Mouse (Mus musculus) heart, postnatal 0 days (tissue): ENCODE results near the gene Kcnj10. TPM values are rescaled to one million over a fixed set of nuclear protein-coding genes. Genes with fewer than 3 reads are reported as not detected.

Experiments used
- ATAC-seq: fragments of 200-750 bp; cut with Nextera tagmentation; 2 replicates; pipeline ENCODE4 v1.8.0; 2017; ENCODE audit warnings: low read depth, moderate number of reproducible peaks, moderate library complexity; ENCODE audit not compliant: insufficient read depth
- DNase-seq: peaks from one replicate; pipeline ENCODE4 v3.0.0-alpha.2; 2016; ENCODE audit warnings: low spot score
- H3K27ac ChIP-seq: fragments of 300-500 bp; sonication (generic); 2 replicates; pipeline ENCODE4 v1.5.1; 2014; ENCODE audit warnings: low read depth, mild to moderate bottlenecking
- H3K27me3 ChIP-seq: fragments of 300-500 bp; sonication (generic); 2 replicates; pipeline ENCODE4 v1.6.1; 2014; ENCODE audit warnings: low read length, mixed read lengths; ENCODE audit not compliant: control insufficient read depth, insufficient read depth
- H3K36me3 ChIP-seq: fragments of 300-500 bp; sonication (generic); replicated peaks from 2 replicates; pipeline ENCODE4 v1.6.1; 2014; ENCODE audit warnings: low read length, mixed read lengths; ENCODE audit not compliant: control insufficient read depth, insufficient read depth
- H3K4me1 ChIP-seq: fragments of 300-500 bp; sonication (generic); 2 replicates; pipeline ENCODE4 v1.6.1; 2014; ENCODE audit warnings: antibody characterized with exemption; ENCODE audit not compliant: control insufficient read depth, insufficient read depth
- H3K4me2 ChIP-seq: fragments of 300-500 bp; sonication (generic); 2 replicates; pipeline ENCODE4 v1.6.1; 2014; ENCODE audit warnings: low read depth, mild to moderate bottlenecking, low read length, moderate library complexity
- H3K4me3 ChIP-seq: fragments of 300-500 bp; sonication (generic); 2 replicates; pipeline ENCODE4 v1.5.1; 2014; ENCODE audit warnings: low read depth, low read length
- H3K9ac ChIP-seq: fragments of 300-500 bp; sonication (generic); replicated peaks from 2 replicates; pipeline ENCODE4 v1.6.1; 2014; ENCODE audit warnings: low read depth, low read length, mixed read lengths
- H3K9me3 ChIP-seq: fragments of 300-500 bp; sonication (generic); replicated peaks from 2 replicates; pipeline ENCODE4 v1.6.1; 2016; ENCODE audit warnings: low read length; ENCODE audit not compliant: control insufficient read depth
- CTCF ChIP-seq: IDR thresholded peaks from 2 replicates; pipeline ENCODE4 v1.5.1; 2016; ENCODE audit warnings: antibody characterized with exemption, control low read depth, low read depth
- EP300 ChIP-seq: IDR thresholded peaks from 2 replicates; pipeline ENCODE4 v1.6.1; 2016; ENCODE audit warnings: antibody characterized with exemption, low read depth
- WGBS: fragments of 180-500 bp; shearing (Covaris S2); extraction: QIAGEN DNeasy Blood & Tissue Kit; methylation state at CpG from one replicate; pipeline ENCODE4 v1.1.7; 2014; 5-methylcytosine and 5-hydroxymethylcytosine counted together
- polyA plus RNA-seq: library from polyadenylated mRNA; unstranded; fragments of >200 nt; fragmentation: Nextera tagmentation; extraction: Ambion mirVana; gene quantifications from 2 replicates; pipeline ENCODE4 v1.2.1, GENCODE M21; 2015
- total RNA-seq: library from RNA; depleted of rRNA; stranded (reverse); fragments of >200 nt; gene quantifications from 2 replicates; pipeline ENCODE4 v1.2.3, GENCODE M21; 2014; ENCODE audit warnings: low replicate concordance

The Kcnj10 gene
- total and polyA plus RNA-seq, 2 experiments from 2014 or later = not detected

GRCm38 (mm10) chr1:172323801-172324359, 17.1 kb upstream of the Kcnj10 start:
- TF ChIP-seq EP300 (no peak), CTCF (no peak)
- Histone ChIP-seq H3K4me2 (no peak overlapping the region), H3K4me3 (no peak overlapping the region), H3K9me3 (no peaks in the 10 kb centered on the region), H3K36me3 (0 out of 2 replicates have a peak, but pooled peaks cover 4% of the 10 kb centered on the region), H3K27me3 (peaks cover 35% of the 10 kb centered on the region), H3K9ac (no peak overlapping the region), H3K4me1 (0 out of 2 replicates have a peak, but pooled peaks cover 3% of the 10 kb centered on the region), H3K27ac (no peak overlapping the region)
- ATAC-seq (no peak), DNase-seq (no peak)
- WGBS = 55% methylated on average over 6 of the region's 6 CpGs

DNA sequence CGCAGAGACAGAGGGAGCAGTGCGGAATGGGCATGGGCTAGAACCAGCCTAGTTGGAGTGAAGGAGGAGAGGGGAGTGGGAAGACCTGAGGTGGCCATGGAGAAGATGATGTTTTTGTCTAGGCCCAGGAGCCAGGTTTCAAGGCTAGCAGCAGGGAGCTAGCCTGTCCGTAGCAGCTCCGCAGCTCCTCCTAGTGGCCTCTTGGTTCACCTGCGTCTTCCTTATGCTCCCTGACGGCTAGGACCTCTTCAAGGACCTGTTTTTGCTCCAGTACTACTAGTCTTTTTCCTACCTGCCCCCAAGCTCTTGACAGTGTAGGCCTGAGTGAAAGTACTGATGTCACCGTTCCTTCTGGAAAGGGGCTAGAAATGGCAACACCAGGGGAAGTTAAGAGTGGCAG, 16.3 kb upstream of the Kcnj10 start:
- H3K27ac ChIP-seq = no peak overlapping the region
- H3K4me3 ChIP-seq = no peak overlapping the region
- H3K4me1 ChIP-seq = 0 out of 2 replicates have a peak, but pooled peaks cover 3% of the 10 kb centered on the region
- H3K9me3 ChIP-seq = no peaks in the 10 kb centered on the region
- H3K36me3 ChIP-seq = 0 out of 2 replicates have a peak, but pooled peaks cover 1% of the 10 kb centered on the region
- TF ChIP-seq EP300 (no peak), CTCF (peak; percentile 82)
- DNase-seq = peak; percentile 63
- 10% methylated on average over 7 of the region's 7 CpGs for WGBS
- peak; percentile 68 for ATAC-seq
- no peak overlapping the region for H3K4me2 ChIP-seq
- peaks cover 41% of the 10 kb centered on the region for H3K27me3 ChIP-seq
- H3K9ac ChIP-seq = no peak overlapping the region

GRCm38 (mm10) chr1:172325680-172326535, 15.1 kb upstream of the Kcnj10 start:
- WGBS = 15% methylated on average over 94 of the region's 94 CpGs

GRCm38 (mm10) chr1:172326684-172327083, 14.3 kb upstream of the Kcnj10 start:
- Histone ChIP-seq H3K4me3 (peak overlapping the region; percentile 44), H3K9ac (no peak overlapping the region), H3K4me1 (0 out of 2 replicates have a peak, but pooled peaks cover 3% of the 10 kb centered on the region), H3K4me2 (peak overlapping the region; percentile 64; the same call in 1 of the 2 replicates), H3K36me3 (no peaks in the 10 kb centered on the region), H3K27me3 (peaks cover 55% of the 10 kb centered on the region), H3K27ac (no peak overlapping the region), H3K9me3 (no peaks in the 10 kb centered on the region)
- TF ChIP-seq EP300 (no peak), CTCF (no peak)
- WGBS = 46% methylated on average over 11 of the region's 11 CpGs
- DNase-seq (no peak), ATAC-seq (no peak)

More at GRCm38 (mm10) chr1:172325680-172326535, 15.1 kb upstream of the Kcnj10 start:
- TF ChIP-seq EP300 = no peak
- peak; percentile 59 for TF ChIP-seq CTCF
- no peak overlapping the region for H3K27ac ChIP-seq
- no peak overlapping the region for H3K9ac ChIP-seq
- H3K9me3 ChIP-seq = no peaks in the 10 kb centered on the region
- peak overlapping the region; percentile 44 for H3K4me3 ChIP-seq
- no peaks in the 10 kb centered on the region for H3K36me3 ChIP-seq
- ATAC-seq (peak; percentile 36; the same call in 1 of the 2 replicates), DNase-seq (no peak)
- H3K4me1 ChIP-seq = 0 out of 2 replicates have a peak, but pooled peaks cover 3% of the 10 kb centered on the region
- peaks cover 52% of the 10 kb centered on the region for H3K27me3 ChIP-seq
- peak overlapping the region; percentile 64 for H3K4me2 ChIP-seq

- no peak for ATAC-seq
- TF ChIP-seq CTCF (no peak), EP300 (no peak)
- H3K27me3 ChIP-seq = peaks cover 55% of the 10 kb centered on the region
- no peak for DNase-seq
- no peak overlapping the region for H3K27ac ChIP-seq
- no peak overlapping the region for H3K4me3 ChIP-seq
- no peak overlapping the region for H3K9ac ChIP-seq
- no peak overlapping the region for H3K4me2 ChIP-seq
- H3K36me3 ChIP-seq = no peaks in the 10 kb centered on the region
- H3K4me1 ChIP-seq = 0 out of 2 replicates have a peak, but pooled peaks cover 3% of the 10 kb centered on the region
- 74% methylated on average over 16 of the region's 16 CpGs for WGBS
- H3K9me3 ChIP-seq = no peaks in the 10 kb centered on the region
Observed at GRCm38 (mm10) chr1:172327206-172328001, 13.6 kb upstream of the Kcnj10 start.
